Mouse (Mus musculus) frontal cortex, postnatal 25 days (tissue): ENCODE data around the gene Sfxn5.
A peak's percentile ranks its signal among the peaks of the same experiment; 100 is the strongest.

Experiments used
- DNase-seq, 2 experiments: peaks; one replicate each; pipeline ENCODE4 v3.0.0; 2022; ENCODE audit warnings: low spot score in 2 of 2

The Sfxn5 gene

DNA sequence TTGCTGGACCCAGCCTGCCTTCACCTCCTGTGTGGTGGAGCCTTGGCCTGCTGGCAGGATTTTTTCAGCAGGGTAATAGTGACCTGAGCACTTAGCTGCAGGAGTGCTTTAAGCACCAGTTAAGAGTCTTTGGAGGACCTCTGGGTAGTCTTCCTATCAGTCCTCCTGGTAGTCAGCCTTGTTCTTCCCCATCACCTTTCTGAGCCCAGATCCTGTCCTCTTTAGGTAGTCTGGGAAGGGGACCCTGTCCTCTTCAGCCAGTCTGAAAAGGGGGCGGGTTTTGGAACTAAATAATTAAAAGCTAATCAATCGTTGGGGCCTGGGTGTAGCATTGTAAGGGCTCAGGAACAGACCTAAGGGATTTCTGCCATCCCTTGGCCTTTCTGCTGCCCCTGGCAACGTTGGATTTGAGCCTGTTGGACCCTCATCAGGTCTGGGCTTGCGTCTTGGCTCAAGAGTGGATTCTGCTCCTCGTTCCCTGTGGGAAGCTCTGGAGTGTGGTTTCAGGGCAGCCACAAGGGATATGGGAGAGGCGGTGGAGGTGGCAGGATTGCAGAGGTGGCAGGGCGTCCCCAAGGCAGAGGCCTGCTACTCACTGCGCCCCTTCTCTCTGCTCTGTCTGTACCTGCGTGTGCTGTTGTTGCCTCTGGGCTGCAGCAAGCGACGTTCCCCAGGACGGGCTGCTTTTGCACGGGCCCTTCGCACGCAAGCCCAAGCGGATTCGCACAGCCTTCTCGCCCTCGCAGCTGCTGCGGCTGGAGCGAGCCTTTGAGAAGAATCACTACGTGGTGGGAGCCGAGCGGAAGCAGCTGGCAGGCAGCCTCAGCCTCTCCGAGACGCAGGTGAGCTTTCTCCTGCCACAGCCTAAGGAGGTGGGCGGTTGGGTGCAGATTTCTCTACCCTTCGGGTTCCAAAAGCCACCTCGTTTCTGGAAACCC lies 139.6 kb downstream of the Sfxn5 start:
- DNase-seq, result no peak

DNA sequence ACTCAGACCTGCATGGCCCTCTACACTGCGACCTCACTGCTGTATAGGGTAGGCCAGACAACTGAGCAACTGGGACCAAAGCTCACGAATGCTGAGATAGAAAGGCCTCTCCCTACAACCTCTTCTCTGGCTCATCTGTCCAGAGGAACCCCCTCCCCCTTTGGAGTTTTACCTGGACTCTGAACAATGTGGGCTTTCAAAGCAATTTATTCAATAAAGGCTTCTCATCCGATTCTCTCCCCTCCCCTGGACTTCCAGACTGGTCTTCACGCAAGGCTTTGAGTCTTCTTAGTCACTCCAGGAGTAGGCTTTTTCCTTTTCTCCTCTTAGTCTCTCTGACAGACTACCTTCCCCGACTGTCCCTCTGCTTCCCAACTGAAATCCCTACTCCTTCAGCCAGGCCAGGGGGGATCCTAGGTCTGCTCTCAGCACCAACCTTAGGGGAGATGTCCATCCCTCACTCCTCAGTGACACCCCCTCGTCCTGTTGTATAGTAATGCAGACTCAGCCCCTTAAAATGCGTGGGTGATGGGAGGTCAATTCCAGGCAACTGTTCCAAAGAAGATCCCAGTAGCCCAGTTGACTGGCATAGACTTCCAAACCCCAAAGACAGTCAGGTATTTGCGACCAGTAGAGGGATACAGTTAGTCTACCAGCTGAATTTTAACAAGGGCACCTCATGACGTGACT lies 141.3 kb downstream of the Sfxn5 start:
- no peak for DNase-seq

DNA sequence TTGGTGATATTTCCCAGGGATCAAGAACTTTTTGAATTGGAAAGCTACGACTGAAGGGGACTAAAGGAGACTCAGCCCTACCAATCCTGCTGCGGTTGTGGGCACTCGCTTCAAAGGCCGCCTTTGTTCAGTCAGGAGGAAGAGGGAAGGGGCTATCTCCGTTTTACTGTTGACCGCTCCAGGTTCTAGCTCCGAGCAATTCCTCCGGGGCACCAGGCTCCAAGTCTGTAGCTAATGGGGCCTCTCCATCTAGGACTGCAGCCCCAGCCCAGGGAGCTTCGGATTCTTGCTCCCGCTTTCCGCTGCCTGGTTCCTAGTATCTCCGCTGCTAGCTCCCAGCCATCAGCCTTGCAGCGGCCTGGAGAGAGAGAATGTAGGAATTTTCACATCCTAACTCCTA lies 142.6 kb downstream of the Sfxn5 start:
- DNase-seq, result no peak

DNA sequence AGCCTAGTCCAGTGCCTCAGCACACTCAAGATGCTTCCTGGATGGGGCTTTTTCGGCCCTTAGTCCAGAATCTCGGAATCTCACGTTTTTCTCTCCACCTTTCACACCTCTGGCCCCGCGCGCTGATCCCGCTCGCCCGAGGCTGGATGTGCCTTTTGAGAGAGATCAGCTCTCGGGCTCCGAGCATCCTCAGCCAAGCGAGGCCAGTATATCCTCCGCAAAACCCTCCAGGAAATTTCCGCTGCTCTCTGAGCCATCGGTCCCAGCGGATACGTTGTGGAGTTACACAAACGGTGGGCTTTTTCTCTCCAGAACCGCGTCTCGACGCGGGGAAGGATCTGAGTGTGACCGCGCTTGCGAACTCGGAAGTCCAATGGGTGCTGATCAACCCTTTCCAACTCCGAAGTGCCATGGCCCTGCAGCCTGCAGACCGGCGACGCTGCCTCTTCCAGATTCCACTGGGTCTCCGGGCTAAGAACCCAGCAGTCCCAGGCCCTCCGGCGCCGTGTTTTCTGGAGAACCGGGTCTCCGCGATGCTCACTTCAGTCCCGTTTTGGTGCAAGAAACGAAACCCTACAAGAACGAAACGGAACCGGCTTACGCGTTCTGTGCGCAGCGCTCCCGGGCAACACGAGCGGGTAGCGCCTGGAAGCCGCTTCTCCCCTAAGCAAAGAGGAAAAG lies 143.2 kb downstream of the Sfxn5 start:
- no peak for DNase-seq

DNA sequence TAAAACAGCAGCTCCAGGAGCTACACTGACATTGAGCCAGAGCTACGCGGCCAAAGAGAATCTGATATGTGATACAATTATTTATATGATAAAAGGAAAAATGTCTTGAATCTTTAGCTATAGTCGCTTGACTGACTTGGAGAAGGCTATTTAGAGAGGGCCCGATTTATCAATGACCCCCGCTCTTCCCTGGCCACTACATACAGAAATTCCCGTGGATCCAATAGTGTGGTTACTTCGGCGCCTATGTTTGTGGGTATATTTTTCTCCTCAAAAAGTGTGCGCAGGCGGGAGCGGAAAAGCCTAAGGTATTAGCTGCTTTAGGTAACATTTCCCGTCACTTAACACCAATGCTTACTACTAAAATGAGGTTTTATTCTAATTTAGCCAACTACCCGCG lies 143.9 kb downstream of the Sfxn5 start:
- DNase-seq, result no peak

DNA sequence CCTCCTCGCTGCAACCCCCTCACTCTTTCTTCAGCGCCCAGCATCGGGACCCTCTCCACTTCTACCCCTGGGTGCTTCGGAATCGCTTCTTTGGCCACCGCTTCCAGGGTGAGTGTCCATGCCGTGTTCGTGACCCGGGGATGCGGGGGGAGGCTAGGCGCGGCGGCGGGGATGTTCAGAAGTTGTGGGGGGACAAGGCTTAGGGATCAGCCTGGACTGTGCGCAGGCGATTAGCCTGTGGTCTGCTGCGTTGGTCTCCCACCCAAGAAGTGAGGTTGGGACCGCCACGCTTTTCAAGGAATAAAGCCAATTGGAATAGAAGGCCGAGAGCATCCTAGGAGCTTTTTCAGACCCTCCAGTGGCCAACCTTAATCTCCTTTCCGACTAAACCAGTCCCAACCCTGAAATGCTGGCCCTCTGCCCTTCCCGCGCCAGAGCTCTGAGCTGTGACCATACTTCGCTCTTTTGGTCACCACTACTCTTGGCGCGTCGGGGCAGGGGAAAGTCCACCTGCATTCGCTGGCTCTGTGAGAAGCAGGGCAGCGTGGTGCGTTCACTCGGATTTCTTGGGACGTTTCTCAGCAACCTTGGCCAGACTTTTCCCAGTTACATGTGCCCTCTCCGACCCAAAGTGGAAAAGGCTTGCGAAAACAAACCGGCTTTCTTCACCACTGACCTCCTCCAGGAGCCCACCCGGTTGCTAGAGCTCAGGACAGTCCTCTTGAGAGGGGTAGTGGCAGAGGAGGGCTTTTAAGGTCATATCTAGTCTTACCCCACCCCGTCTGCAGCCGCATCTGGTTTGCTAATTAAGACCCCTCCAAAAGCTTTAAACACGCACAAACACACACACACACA lies 144.7 kb downstream of the Sfxn5 start:
- no peak for DNase-seq

DNA sequence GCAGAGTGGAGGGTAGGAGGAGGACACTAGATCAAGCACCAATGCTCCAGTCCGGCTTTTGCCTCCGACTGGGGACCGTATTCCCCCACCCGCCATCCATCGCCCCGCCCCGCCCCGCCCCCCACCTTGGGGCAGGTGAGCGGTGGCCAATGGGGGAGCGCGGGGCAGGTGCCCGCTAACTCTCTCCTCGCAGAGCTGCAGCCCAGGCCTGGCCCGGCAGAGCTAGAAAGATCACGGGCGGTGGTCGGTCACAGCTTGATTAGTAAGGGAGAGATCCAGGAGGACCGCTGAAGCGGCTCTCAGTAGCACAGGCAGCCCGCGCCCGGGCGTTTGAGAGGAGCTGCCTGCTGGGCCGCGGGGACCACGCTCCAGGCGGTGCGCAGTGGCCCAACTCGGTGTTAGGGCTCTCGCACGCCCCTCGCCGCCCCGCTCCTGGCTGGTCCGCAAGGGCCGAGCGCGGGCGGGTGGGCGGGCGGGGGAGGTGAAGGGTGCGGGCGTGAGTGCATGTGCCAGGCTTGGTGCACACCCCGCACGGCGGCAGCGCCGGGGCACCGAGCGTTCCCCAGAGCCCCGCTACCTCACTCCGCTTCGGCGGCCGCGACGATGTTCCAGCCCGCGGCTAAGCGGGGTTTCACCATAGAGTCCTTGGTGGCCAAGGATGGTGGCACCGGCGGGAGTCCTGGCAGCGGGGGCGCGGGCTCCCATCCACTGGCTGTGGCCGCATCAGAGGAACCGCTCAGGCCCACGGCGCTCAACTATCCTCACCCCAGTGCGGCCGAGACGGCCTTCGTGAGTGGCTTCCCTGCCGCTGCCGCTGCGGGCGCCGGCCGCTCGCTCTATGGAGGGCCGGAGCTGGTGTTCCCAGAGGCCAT lies 145.6 kb downstream of the Sfxn5 start, which contains the start of gene Emx1:
Gene Emx1 (plus strand): TSS at position 99 of the 872 bp plus-strand sequence.
- peak in 1 of 2 experiments; percentile 57 for DNase-seq

DNA sequence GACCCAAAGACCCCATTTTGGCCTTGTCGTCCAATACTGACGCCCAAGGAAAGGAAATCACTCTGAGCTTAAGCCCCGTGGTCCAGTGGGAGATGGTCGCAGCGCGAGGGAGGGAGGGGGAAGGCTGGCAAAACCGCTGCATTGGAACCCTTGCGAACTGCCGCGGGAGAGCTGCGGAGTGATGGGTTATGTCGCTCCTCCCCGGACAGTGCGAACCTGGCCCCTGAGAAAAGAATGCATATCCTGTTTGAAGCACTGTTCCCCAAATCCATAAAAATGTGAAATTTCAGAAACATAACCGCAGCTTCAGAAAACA lies 146.5 kb downstream of the Sfxn5 start:
- no peak for DNase-seq

DNA sequence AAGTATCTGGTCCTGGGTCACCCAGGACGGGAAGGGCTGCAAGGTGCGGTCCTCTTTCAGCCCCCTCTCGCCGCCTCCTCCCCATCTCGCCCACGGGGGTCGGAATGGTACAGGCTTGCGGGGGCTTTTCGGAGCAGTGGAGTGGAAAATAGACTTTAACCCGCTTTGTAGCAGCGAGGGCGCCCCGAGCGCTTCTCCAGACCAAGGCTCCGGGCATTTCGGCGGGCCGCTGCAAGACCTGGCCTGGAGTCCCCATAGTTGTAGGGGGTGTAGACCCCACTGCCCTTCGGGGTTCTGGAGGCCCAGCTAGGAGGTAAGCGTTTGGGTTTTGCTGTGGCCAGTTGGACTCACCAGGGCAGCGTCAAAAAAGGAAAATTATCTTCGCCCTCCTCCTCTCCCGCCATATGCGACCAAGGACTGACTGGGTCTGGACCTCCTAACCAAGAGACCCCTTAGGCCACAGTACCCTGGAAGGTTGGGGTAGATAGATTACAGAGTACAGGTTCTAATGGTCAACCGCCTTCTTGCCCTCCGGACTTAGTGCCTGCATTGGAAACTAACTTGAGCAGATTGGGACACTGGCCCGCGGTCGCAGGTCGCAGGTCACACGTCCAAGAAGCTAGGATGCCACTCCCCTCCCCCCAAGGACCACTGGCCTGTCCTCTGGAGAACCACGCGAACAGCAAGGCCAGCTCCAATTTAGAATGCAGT lies 147.0 kb downstream of the Sfxn5 start:
- no peak for DNase-seq

DNA sequence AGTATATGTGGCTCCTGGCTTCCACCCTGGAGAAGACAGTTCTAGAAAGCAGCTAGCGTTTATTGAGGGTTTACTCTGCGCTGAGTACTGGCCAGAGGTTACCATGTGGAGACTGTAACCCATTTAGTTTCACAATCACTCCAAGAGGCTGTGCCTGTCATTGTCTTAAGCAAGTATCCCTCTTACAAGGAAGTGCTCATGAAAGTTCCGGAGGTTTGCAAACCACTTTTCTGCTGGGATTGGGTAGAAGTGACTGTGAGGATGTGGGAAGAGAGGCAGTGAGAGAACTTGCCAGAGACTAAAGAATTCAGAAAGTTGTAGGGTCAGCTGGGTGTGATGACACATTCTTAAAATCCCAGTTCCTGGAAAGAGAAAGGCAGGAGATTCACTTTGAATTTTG lies 149.3 kb downstream of the Sfxn5 start:
- no peak for DNase-seq

DNA sequence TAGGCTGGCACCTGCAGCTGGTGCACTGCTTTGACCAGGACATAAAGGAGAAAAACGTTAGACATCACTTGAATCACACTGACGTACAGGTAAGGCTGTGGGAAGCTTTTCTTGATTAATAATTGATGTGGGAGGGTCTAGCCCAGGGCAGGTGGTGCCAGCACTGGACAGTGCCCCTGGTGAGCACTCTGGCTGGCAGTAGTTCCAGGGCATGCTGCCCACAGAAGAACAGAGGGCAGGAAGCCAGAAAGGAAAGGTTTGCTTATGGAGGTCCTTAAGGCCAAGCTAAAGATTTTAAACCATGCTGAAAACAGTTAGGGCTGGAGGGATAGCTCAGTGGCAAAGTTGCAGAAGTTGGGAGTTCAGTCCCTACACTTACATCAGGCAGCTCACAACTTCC lies 153.2 kb downstream of the Sfxn5 start:
- DNase-seq, result no peak

DNA sequence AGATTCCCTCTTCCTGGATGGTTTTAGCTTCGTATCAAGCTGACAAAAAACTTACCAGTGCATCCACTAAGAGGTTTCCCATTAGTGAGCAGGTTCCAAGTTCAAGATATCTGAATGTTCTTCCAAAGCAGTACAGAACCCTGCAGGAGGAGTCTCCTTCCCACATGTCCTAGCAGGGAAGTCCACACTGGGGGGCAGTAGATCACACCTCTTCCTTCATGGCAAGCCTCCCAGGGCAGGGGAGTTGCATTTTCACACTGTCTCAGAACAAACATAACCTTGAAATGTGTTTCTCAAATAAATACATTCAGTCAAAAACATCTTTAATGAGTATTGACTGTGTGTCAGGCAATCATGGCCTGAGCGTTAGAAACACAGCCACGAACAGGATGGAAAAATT lies 153.7 kb downstream of the Sfxn5 start:
- DNase-seq, result no peak

DNA sequence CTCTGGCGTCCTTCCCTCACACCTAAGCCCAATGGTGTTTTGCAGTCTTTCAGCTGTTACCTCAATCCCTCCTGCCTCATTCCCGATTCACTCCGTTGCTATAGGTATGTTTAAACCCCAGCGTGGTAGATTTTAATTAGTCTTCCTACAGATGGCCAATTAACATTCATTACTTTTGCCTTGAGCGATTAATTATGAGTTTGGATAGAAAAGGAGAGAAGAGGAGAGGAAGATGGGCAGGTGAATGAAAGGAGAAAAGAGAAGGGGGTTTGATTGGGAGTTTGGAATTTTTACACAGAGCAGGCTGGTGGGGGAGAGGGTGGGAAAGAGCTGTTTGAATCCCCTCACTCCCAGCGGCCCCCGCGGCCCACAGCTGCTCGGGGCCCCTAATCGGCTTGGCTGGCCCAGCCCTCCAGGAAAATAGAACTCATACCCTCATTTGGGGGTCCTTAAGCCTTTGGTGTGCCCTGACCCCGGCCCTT lies 167.7 kb downstream of the Sfxn5 start:
- DNase-seq, result no peak
